Mouse (Mus musculus) intestine, postnatal 0 days (tissue): ENCODE results near the gene Thbs3. TPM values are rescaled to one million over a fixed set of nuclear protein-coding genes. Genes with fewer than 3 reads are reported as not detected.

Experiments
- ATAC-seq: fragments of 200-750 bp; cut with Nextera tagmentation; 2 replicates; pipeline ENCODE4 v1.8.0; 2017; ENCODE audit warnings: mild to moderate bottlenecking, moderate TSS enrichment, moderate library complexity
- H3K27ac ChIP-seq: fragments of 300-500 bp; sonication (generic); 2 replicates; pipeline ENCODE4 v1.5.1; 2014; ENCODE audit warnings: mild to moderate bottlenecking, low read depth, low read length, moderate library complexity
- H3K27me3 ChIP-seq: fragments of 300-500 bp; sonication (generic); replicated peaks from 2 replicates; pipeline ENCODE4 v1.6.1; 2014; ENCODE audit warnings: low read length, mixed read lengths; ENCODE audit not compliant: control insufficient read depth, insufficient read depth
- H3K36me3 ChIP-seq: fragments of 300-500 bp; sonication (generic); 2 replicates; pipeline ENCODE4 v1.6.1; 2014; ENCODE audit warnings: mild to moderate bottlenecking, moderate library complexity; ENCODE audit not compliant: control insufficient read depth, insufficient read depth
- H3K4me1 ChIP-seq: fragments of 300-500 bp; sonication (generic); replicated peaks from 2 replicates; pipeline ENCODE4 v1.6.1; 2014; ENCODE audit warnings: antibody characterized with exemption, low read length, mixed read lengths; ENCODE audit not compliant: control insufficient read depth, insufficient read depth
- H3K4me2 ChIP-seq: fragments of 300-500 bp; sonication (generic); replicated peaks from 2 replicates; pipeline ENCODE4 v1.6.1; 2014; ENCODE audit warnings: low read depth, mild to moderate bottlenecking, moderate library complexity
- H3K4me3 ChIP-seq: fragments of 300-500 bp; sonication (generic); 2 replicates; pipeline ENCODE4 v1.5.1; 2014; ENCODE audit warnings: low read depth, low read length
- H3K9ac ChIP-seq: fragments of 300-500 bp; sonication (generic); 2 replicates; pipeline ENCODE4 v1.6.1; 2014; ENCODE audit warnings: mild to moderate bottlenecking, low read depth, low read length
- H3K9me3 ChIP-seq: fragments of 300-500 bp; sonication (generic); 2 replicates; pipeline ENCODE4 v1.6.1; 2016; ENCODE audit warnings: mixed run types; ENCODE audit not compliant: control insufficient read depth
- CTCF ChIP-seq: sonication (generic); IDR thresholded peaks from 2 replicates; pipeline ENCODE4 v1.5.1; 2016; ENCODE audit warnings: low read depth, mild to moderate bottlenecking, control low read depth, antibody characterized with exemption, moderate library complexity
- WGBS: fragments of 180-500 bp; shearing (Covaris S2); extraction: QIAGEN DNeasy Blood & Tissue Kit; methylation state at CpG from one replicate; pipeline ENCODE4 v1.1.7; 2014; 5-methylcytosine and 5-hydroxymethylcytosine counted together
- polyA plus RNA-seq: library from polyadenylated mRNA; unstranded; fragments of >200 nt; fragmentation: Nextera tagmentation; extraction: Ambion mirVana; gene quantifications from 2 replicates; pipeline ENCODE4 v1.2.1, GENCODE M21; 2015

Thbs3 gene
- polyA plus RNA-seq, 1 experiment from 2014 or later = 17.2 TPM

GRCm38 (mm10) chr3:89256177-89256576, 41.2 kb downstream of the Thbs3 start:
- no peaks in the 10 kb centered on the region for H3K27me3 ChIP-seq
- no peak overlapping the region for H3K9ac ChIP-seq
- ATAC-seq = no peak
- no peak overlapping the region for H3K4me3 ChIP-seq
- TF ChIP-seq CTCF = no peak
- WGBS = 80% methylated on average over 5 of the region's 5 CpGs
- H3K4me2 ChIP-seq = no peak overlapping the region
- H3K36me3 ChIP-seq = no peaks in the 10 kb centered on the region
- H3K4me1 ChIP-seq = 0 out of 2 replicates have a peak, but pooled peaks cover 12% of the 10 kb centered on the region
- H3K27ac ChIP-seq = no peak overlapping the region
- H3K9me3 ChIP-seq = no peaks in the 10 kb centered on the region

- no peaks in the 10 kb centered on the region for H3K36me3 ChIP-seq
- ATAC-seq = no peak
- no peaks in the 10 kb centered on the region for H3K9me3 ChIP-seq
- TF ChIP-seq CTCF = no peak
- H3K4me2 ChIP-seq = no peak within 1 kb of the TSS
- no peak within 1 kb of the TSS for H3K4me3 ChIP-seq
- no peaks in the 10 kb centered on the region for H3K27me3 ChIP-seq
- no peak within 1 kb of the TSS for H3K27ac ChIP-seq
- no peak within 1 kb of the TSS for H3K9ac ChIP-seq
- 57% methylated on average over 7 of the region's 7 CpGs for WGBS
- H3K4me1 ChIP-seq = no peaks in the 10 kb centered on the region
Observed at GRCm38 (mm10) chr3:89259076-89259475, 44.1 kb downstream of the Thbs3 start, which contains the start of gene Dpm3. Gene Dpm3 (plus strand): TSS chr3:89259358.

DNA sequence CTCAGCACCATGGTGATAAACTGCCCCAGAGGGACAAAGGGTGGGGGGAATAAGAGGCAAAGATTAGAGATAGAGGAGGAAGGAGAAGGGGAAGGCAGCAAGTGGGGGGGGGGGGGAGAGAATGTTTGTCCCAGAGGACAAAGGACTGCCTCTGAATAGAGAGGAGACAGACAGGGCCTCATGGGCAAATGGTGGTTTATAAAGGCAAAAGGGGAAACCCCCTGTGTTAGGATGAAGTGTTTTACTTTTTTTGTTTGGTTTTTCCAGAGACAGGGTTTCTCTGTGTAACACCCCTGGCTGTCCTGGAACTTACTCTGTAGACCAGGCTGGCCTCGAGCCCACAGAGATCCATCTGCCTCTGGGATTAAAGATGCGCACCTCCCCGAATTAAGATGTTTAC, 45.2 kb downstream of the Thbs3 start:
- no peak for ATAC-seq
- no peak for TF ChIP-seq CTCF
- no peak overlapping the region for H3K4me2 ChIP-seq
- no peak overlapping the region for H3K27ac ChIP-seq
- H3K36me3 ChIP-seq = no peaks in the 10 kb centered on the region
- H3K4me1 ChIP-seq = no peaks in the 10 kb centered on the region
- no peaks in the 10 kb centered on the region for H3K9me3 ChIP-seq
- H3K9ac ChIP-seq = no peak overlapping the region
- no peak overlapping the region for H3K4me3 ChIP-seq
- no peaks in the 10 kb centered on the region for H3K27me3 ChIP-seq
- WGBS = 60% methylated on average over 3 of the region's 3 CpGs

GRCm38 (mm10) chr3:89262417-89262816, 47.4 kb downstream of the Thbs3 start:
- WGBS = 61% methylated on average over 10 of the region's 10 CpGs
- no peak overlapping the region for H3K4me3 ChIP-seq
- TF ChIP-seq CTCF = no peak
- no peaks in the 10 kb centered on the region for H3K27me3 ChIP-seq
- no peak overlapping the region for H3K4me2 ChIP-seq
- ATAC-seq = no peak
- H3K4me1 ChIP-seq = no peaks in the 10 kb centered on the region
- H3K9ac ChIP-seq = no peak overlapping the region
- H3K36me3 ChIP-seq = no peaks in the 10 kb centered on the region
- no peaks in the 10 kb centered on the region for H3K9me3 ChIP-seq
- peak overlapping the region; percentile 28; the same call in 1 of the 2 replicates for H3K27ac ChIP-seq

GRCm38 (mm10) chr3:89266439-89266893, 51.5 kb downstream of the Thbs3 start:
- H3K9me3 ChIP-seq = no peaks in the 10 kb centered on the region
- H3K4me2 ChIP-seq = peak overlapping the region; percentile 98
- H3K4me3 ChIP-seq = peak overlapping the region; percentile 78
- peak overlapping the region; percentile 54 for H3K27ac ChIP-seq
- TF ChIP-seq CTCF = no peak
- no peaks in the 10 kb centered on the region for H3K27me3 ChIP-seq
- peaks cover 7% of the 10 kb centered on the region; the same call in 1 of the 2 replicates for H3K36me3 ChIP-seq
- ATAC-seq = peak; percentile 78
- peaks cover 11% of the 10 kb centered on the region; the same call in 1 of the 2 replicates for H3K4me1 ChIP-seq
- H3K9ac ChIP-seq = peak overlapping the region; percentile 85
- under 1% methylated on average over 20 of the region's 20 CpGs for WGBS

DNA sequence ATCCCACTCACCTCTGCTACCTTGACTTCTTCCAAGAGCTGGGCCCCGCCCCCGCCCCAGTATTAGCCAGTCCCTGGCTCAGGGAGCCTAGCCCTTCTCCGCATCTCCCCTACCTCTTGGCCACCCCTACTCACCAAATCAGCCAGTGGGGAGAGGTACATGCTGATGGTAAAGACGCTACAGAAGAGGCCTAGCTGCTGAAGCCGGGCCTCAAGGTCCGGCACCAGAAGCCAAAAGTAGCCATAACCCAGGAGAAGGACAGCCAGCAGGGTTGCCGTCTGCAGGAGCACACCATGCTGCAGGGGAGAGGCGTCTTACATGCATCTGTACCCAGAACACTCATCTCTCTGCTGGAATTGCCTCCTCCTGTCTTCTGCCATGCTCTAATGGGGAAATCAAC, 53.9 kb downstream of the Thbs3 start:
- Histone ChIP-seq H3K4me2 (0 out of 2 replicates have a peak overlapping the region, but pooled peaks have one; percentile 73), H3K4me1 (peaks cover 11% of the 10 kb centered on the region; the same call in 1 of the 2 replicates), H3K9me3 (no peaks in the 10 kb centered on the region), H3K36me3 (peaks cover 27% of the 10 kb centered on the region), H3K27ac (no peak overlapping the region), H3K9ac (no peak overlapping the region), H3K27me3 (no peaks in the 10 kb centered on the region), H3K4me3 (no peak overlapping the region)
- TF ChIP-seq CTCF = no peak
- ATAC-seq = no peak
- WGBS = 71% methylated on average over 8 of the region's 8 CpGs
